Mouse (Mus musculus) regulatory T cell (primary cell): ENCODE results near the gene Rab3d.
"Not testable (repeated sequence)": the region's sequence is repeated elsewhere in the genome, so short reads cannot be mapped to it uniquely, and the experiment has no call there.

Experiments
- in situ Hi-C: fragments of 300-600 bp; cut with MboI, MseI; formaldehyde crosslinking; loops from one replicate; pipeline ENCODE4 v1.15.1; 2025; ENCODE audit warnings: high pct_unique_total_duplicates

Gene Rab3d

DNA sequence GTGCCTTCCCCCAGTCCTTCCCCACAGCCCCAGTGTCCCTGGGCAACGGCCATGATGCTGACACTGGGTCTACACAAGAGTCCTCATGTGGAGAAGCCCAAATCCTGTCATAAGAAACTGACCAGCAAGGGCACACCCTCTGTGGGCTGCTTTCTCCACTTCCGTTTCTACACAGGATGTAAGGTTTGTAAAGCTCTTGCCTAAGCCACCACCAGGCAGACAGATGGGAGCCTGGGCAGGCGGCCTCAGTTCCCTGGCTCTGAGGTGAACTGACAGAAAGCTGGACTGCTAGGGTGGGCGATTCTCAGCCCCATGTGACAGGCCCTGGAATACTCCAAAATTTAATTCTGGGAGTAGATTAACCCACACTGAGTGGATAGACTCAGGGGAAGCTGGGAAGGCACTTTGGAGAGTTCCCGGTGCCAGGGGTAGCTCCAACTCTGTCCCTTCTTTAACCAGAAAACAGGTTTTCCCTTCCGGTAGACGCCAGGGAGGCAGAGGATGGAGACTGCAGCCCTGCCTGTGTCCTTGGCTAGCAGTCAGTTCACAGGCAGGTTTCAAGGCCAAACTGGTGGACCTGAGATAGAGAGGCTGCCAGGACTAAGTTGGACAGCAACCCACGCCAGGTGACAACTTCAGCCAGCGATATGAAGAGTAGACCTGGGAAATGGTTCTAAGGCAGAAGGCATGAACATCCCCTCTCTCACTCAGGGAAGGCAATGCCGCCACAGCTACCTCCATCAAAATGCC, 8.3 kb downstream of the Rab3d start:
- in situ Hi-C loops, result no loop called here

DNA sequence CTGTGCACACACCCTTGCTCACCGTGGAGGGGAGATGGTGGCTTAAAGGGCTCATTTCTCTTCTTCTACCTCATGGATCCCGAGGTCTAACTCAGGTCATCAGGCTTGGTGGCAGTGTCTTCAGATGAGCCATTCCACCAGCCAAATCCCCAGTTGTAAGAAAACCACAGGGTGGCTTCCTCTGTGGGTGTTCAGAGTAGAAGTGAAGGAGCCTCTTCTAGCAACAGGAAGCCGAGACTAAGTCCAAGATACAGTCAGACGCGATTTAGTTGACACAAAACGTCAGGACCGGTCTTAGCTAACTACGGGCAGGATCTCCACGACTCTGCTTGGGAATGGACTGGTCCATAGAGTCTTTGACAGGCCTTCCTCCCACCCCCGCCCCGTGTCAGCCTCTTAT, 9.8 kb downstream of the Rab3d start:
- in situ Hi-C loops, result no loop called here

GRCm38 (mm10) chr9:21904031-21904430, 14.0 kb downstream of the Rab3d start:
- in situ Hi-C loops, result no loop called here

DNA sequence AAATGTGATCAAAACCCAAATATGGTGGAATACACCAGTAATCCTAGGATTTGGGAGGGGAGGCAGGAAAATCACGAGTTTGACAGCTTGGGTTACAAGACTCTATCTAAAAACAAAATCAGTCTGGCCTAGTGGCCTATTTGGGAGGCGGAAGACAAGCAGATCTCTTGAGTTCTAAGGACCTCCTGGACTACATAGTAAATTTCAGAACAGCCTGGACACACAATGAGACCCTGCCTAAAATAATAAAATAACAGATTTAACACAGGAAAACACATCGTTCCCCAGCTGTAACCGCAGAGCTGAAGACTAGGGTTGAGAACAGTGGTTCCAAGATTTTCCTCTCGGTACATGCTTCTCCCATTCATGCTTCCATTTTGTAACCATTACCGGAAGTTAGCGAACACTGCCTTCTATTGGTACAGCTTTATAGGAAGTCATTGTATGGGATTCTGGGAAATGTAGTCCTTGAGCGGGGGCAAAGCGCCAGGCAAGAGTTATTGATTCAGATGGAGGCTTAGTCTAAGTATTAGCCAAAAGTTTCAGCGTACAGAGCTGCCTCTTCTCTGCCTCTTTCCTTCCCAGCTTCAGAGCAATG, 16.7 kb downstream of the Rab3d start:
- in situ Hi-C loops, result no loop called here

- in situ Hi-C loops, result no loop called here
Measured at GRCm38 (mm10) chr9:21889229-21889628, 28.8 kb downstream of the Rab3d start.

DNA sequence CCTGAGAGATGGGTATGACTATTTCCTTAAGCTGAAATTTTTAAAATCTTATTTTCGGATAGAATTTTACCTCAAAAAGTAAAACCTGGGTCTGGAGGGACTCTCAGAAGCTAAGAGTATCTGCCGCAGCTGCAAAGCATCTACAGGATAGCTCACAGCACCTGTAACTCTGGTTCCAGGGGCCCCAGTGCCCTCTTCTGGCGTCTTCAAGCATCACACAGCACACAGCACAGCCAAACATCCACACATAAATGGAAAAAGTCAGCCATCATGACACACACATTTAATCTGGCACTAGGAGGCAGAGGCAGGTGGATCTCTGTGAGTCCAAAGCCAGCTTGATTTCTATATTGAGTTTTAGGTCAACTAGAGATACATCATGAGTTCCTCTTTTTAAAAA, 41.4 kb downstream of the Rab3d start:
- in situ Hi-C loops, result no loop called here

GRCm38 (mm10) chr9:21872204-21872603, 45.8 kb downstream of the Rab3d start:
- in situ Hi-C loops, result no loop called here

GRCm38 (mm10) chr9:21870879-21871524, 47.0 kb downstream of the Rab3d start:
- in situ Hi-C loops, result no loop called here

DNA sequence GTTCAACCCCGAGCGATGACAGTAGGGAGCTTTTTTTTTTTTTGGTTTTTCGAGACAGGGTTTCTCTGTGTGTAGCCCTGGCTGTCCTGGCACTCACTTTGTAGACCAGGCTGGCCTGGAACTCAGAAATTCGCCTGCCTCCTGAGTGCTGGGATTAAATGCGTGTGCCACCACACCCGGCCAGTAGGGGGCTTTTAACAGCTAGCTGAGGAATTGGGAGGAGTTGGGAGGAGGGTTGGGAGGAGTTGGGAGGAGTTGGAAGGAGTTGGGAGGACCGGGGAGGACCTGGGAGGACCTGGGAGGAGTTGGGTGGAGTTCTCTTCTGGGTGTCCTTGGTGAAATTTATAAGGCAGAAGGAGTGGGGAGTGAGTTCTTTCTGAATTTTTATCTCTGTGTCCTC, 48.7 kb downstream of the Rab3d start:
- in situ Hi-C loops, result not testable (repeated sequence)

- in situ Hi-C loops, result no loop called here
Measured at GRCm38 (mm10) chr9:21867726-21868125, 50.3 kb downstream of the Rab3d start.

DNA sequence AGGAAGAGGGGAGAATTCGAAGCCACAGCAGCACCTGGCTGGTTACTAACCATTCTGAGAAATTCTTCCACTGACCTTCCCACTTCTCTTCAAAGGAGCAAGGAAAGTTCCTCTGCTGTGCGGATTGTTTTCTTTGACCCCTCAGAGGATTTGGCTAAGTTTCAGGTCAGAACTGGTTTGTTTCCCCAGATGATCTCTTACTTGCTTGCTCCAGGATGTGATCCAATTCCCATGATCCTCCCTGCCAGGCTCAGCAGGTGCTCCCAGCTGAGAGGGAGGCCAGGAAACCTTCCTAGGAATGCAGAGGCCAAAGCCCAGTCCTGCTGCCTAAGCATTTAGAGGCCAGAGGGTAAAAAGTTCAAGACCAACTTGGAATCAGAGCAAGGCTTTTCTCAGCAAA, 51.4 kb downstream of the Rab3d start:
- in situ Hi-C loops, result no loop called here

DNA sequence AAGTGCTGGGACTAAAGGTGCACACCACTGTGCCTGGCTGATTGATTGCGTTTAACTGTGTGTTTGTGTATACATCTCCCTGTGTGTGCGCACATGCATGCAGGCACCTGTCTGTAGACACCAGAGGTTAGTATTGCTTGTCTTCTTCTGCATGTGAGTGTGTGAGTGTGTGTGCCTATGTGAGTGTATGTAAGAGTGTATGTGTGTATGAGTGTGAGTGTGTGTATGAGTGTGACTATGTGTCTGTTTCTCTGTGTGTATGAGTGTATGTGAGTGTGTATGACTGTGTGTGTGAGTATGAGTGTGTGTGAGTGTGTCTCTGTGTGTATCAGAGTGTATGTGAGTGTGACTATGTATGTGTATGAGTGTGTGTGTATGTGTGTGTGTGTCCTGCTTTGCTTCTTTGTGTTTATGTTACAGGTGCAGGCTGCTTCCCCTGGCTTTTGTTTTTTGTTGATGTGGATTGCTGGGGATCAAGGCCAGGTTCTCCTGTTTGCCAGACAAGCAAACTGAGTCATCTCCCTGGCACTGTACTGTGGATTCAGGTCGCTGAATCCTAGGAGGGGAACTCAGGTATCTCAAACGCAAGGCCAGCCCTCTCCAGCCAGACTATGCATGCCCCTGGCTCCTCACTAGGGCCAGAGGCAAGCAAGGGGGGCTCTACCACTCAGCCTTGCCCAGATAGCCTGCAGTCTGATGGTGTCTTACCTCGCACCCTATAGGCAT, 52.2 kb downstream of the Rab3d start:
- in situ Hi-C loops, result no loop called here

GRCm38 (mm10) chr9:21862181-21862580, 55.8 kb downstream of the Rab3d start:
- in situ Hi-C loops, result no loop called here

GRCm38 (mm10) chr9:21860349-21860748, 57.6 kb downstream of the Rab3d start:
- in situ Hi-C loops, result not testable (repeated sequence)

DNA sequence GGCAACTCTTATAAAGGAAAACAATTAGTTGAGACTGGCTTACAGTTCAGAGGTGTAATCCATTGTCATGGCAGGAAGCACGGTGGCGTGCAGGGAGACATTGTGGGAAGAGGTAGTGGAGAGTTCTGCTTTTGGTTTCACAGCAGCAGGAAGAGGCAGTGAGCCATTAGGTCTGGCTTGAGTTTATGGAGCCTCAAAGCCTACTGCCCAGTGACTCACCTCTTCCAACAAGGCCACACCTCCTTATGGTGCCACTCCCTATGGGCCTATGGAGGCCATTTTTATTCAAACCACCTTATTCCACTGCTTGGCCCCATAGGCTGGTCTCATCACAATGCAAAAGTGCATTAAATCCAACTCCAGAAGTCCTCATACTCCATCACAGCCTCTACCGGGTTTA, 58.4 kb downstream of the Rab3d start:
- in situ Hi-C loops, result no loop called here

GRCm38 (mm10) chr9:21858084-21858483, 59.9 kb downstream of the Rab3d start:
- in situ Hi-C loops, result no loop called here

DNA sequence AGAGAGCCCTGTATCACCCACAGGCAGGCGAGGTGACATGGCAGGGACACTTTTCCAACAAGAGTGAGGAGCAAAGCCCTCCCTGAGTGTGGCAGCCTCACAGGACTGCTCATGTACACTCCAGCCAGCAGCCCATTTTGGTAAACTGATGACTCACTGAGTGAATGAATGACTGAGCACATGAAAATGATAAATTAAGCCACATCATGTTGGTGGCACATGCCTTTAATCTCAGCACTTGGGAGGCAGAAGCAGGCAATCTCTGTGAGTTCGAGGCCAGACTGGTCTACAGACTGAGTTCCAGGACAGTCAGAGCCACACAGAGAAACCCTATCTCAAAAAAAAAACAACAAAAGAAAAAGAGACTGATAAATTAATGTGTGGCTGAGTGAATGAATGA, 60.5 kb downstream of the Rab3d start:
- in situ Hi-C loops, result no loop called here
